Mouse (Mus musculus) gastrocnemius, postnatal 36 days (tissue): ENCODE measurements at regions not wholly inside any gene's neighbourhood (a gene's known extent, or its start where the extent isn't known, plus 50 kb on each side); places are given as distances from the start of the nearest gene placed in this dataset.
"Not testable (repeated sequence)": the region's sequence is repeated elsewhere in the genome, so short reads cannot be mapped to it uniquely, and the experiment has no call there.

Experiments used
- DNase-seq, 2 experiments: peaks; one replicate each; pipeline ENCODE4 v3.0.0; 2022
- intact Hi-C: fragments of 180-260 bp; cut with DNase I; formaldehyde crosslinking; loops from one replicate; pipeline ENCODE4 v1.15.1; 2025

DNA sequence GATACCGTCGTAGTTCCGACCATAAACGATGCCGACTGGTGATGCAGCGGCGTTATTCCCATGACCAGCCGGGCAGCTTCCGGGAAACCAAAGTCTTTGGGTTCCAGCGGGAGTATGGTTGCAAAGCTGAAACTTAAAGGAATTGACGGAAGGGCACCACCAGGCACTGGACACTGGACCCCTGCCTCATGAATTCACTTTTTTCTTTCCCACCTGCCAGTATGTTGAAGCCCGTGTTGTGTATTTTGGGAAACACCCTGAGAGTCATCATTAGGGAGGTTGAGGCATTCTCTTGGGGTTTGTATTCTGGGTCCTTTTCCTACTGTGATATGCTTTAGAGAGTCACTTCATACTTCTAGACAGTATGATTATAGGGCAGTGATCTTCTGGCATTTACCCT, 197.9 kb downstream of the Samd9l start:
- intact Hi-C loops, DNase-seq: not testable (repeated sequence)

GRCm38 (mm10) chr6:3201107-3201506, 198.3 kb downstream of the Samd9l start:
- intact Hi-C loops = no loop called here
- DNase-seq = peak in 1 of 2 experiments; percentile 41

DNA sequence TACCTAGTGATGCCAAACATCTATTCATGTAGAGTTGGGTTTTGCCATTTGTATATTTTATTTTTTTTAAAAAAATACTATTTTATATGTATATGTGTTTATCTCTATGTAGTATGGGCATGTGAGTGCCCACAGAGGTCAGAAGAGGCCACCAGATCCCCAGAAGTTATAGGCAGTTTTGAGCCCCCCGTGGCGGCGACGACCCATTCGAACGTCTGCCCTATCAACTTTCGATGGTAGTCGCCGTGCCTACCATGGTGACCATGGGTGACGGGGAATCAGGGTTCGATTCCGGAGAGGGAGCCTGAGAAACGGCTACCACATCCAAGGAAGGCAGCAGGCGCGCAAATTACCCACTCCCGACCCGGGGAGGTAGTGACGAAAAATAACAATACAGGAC, 198.8 kb downstream of the Samd9l start:
- peak; percentile 47 to 77 for DNase-seq
- intact Hi-C loops = not testable (repeated sequence)

DNA sequence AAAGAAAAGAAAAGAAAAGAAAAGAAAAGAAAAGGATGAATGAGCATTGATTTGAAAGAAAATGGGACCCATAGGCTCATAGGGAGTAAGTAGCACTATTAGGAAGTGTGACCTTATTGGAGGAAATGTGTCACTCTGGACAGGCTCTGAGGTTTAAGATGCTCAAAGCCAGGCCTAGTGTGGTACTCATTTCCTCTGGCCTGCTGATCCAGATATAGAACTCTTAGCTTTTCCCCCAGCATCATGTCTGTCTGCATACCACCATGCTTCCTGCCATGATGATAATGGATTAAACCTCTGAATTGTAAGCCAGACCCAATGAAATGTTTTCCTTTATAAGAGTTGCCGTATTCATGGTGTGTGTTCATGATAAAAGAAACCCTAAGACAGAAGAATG, 206.9 kb downstream of the Samd9l start:
- intact Hi-C loops, DNase-seq: not testable (repeated sequence)

DNA sequence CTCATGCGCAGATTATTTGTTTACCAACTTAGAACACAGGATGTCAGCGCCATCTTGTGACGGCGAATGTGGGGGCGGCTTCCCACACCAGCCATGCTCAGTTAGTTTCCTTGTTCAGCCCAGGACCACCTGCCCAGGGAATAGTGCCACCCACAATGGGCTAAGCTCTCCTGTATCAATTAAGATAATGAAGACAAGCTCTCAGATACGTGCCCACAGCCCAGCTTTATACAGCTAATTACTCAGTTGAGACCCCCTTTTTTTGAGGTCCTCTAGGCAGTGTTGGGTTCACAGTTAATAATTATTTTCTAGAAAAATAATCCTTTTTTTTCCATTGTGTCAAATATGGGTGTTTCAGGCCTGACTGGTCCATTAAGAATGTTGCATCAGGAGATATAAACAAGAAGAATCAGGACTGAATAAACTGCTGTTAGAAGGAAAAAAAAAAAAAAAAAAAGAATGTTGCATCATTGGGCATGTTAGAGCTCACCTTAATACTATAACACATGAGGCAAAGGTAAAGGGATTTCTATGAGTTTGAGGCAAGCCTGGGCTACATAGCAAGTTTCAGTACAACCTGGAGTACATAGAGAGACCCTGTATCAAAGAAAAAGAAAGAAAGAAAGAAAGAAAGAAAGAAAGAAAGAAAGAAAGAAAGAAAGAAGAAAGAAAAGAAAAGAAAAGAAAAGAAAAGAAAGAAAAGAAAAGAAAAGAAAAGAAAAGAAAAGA, 207.5 kb downstream of the Samd9l start:
- intact Hi-C loops, DNase-seq: not testable (repeated sequence)

GRCm38 (mm10) chr6:3183819-3184199, 215.6 kb downstream of the Samd9l start:
- peak in 1 of 2 experiments; percentile 55 for DNase-seq
- intact Hi-C loops = no loop called here

- intact Hi-C loops = no loop called here
- peak; percentile 29 to 30 for DNase-seq
Measured at GRCm38 (mm10) chr6:3182889-3183818, 216.2 kb downstream of the Samd9l start.

GRCm38 (mm10) chr6:3182424-3182841, 216.9 kb downstream of the Samd9l start:
- DNase-seq, intact Hi-C loops: not testable (repeated sequence)

DNA sequence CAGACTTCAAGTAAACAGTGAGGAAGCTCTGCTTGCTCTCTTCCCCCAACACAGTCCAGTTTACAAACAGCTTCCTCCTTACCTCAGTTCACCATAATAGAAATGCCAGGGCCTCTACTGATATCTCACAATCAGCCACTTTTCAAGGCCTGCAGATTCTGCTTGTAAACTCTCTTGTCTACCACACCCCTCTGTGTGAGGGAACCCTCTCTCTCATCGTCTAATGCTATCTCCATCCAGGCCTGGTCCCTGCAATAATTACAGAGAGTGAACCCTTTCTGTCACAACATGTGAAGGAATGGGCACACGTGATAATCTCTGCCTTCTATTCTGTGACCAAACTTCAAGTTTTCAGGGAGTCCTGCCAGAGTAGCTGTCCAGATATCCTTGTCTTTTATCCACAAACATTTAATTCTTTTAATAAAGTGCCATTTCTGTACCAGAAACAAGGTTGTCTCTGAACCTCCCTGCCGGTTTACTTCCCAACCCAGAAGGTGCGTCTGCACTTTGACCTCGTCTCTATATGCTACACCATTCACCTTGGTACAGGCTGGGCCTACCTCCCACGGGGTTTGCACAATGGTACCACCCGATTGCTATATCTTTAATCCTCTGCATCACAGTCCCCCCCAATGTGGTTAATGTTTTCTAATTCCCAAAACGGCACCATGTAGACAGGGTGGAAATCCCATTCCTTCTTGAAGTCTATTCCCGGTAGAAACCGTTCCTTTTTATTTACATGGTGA, 219.6 kb downstream of the Samd9l start:
- intact Hi-C loops, DNase-seq: not testable (repeated sequence)

- DNase-seq, intact Hi-C loops: not testable (repeated sequence)
Measured at GRCm38 (mm10) chr6:3169479-3169878, 229.9 kb downstream of the Samd9l start.

- DNase-seq, intact Hi-C loops: not testable (repeated sequence)
Measured at GRCm38 (mm10) chr6:3166149-3166548, 233.2 kb downstream of the Samd9l start.

DNA sequence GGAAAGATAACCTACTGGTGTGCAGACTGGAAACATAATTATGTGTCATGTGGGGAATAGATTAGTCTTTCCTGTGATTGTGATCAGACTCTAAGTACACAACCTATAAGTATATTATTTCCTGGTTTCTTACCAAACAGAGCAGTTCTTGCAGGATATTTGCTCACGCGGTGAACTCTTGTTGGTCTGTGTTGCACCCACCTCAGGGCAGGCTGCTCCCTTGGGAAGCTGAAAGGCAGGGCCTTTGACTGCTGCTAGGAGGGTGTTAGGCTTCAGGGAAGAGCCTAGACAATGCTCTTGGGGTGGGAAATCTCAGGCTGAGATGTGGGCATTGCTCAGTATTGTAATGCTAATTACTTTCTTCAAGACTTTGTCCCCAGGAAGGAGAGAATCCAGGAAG, 247.5 kb downstream of the Samd9l start:
- DNase-seq, intact Hi-C loops: not testable (repeated sequence)

DNA sequence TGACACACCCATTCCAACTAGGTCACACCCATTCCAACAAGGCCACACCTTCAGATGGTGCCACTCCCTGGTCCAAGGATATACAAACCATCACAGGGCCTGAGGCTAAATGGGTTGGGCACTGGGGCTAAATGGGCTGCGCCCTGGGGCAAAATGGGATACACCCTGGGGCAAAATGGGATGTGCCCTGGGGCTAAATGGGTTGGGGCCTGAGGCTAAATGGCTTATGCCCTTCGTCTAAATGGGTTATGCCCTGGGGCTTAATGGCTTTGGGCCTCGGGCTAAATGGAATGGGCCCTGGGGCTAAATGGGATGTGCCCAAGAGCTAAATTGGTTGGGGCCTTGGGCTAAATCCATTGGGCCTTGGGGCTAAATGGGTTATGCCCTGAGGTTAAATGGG, 261.5 kb downstream of the Samd9l start:
- intact Hi-C loops, DNase-seq: not testable (repeated sequence)

- DNase-seq, intact Hi-C loops: not testable (repeated sequence)
Measured at GRCm38 (mm10) chr6:3133763-3134162, 265.6 kb downstream of the Samd9l start.

- intact Hi-C loops, DNase-seq: not testable (repeated sequence)
Measured at GRCm38 (mm10) chr6:3116296-3116695, 283.1 kb downstream of the Samd9l start.
